Mouse (Mus musculus) MEL (cell line): ENCODE results near the gene Tex44. TPM values are rescaled to one million over a fixed set of nuclear protein-coding genes. Genes with fewer than 3 reads are reported as not detected.

Experiments used
- DNase-seq: peaks from one replicate; pipeline ENCODE4 v3.0.0; 2011; ENCODE audit warnings: low read depth, low spot score
- H3K27ac ChIP-seq: 2 replicates; pipeline ENCODE4 v1.5.1; 2012; ENCODE audit warnings: low read depth, mild to moderate bottlenecking, control low read depth, low read length, moderate library complexity; ENCODE audit not compliant: control insufficient read depth
- H3K27me3 ChIP-seq, 2 experiments: fragments of 150-350 bp in 1 of 2; sonication (generic) in 1 of 2; 2 replicates each; pipeline ENCODE4 v1.6.1; 2012; ENCODE audit warnings: low read length in 2 of 2, mild to moderate bottlenecking in 2 of 2, improper control_type of control experiment in 1 of 2, moderate library complexity in 1 of 2; ENCODE audit not compliant: insufficient read depth in 2 of 2, control insufficient read depth in 1 of 2
- H3K36me3 ChIP-seq, 2 experiments: 2 replicates each; pipeline ENCODE4 v1.6.1; 2012 to 2014; ENCODE audit warnings: low read length in 2 of 2, improper control_type of control experiment in 1 of 2, inconsistent platforms in 1 of 2, mild to moderate bottlenecking in 1 of 2; ENCODE audit not compliant: insufficient read depth in 2 of 2, control insufficient read depth in 1 of 2
- H3K4me1 ChIP-seq, 2 experiments: fragments of 150-350 bp in 1 of 2; sonication (generic) in 1 of 2; 2 replicates each; pipeline ENCODE4 v1.6.1; 2012; ENCODE audit warnings: low read length in 2 of 2, improper control_type of control experiment in 1 of 2, mild to moderate bottlenecking in 1 of 2; ENCODE audit not compliant: insufficient read depth in 2 of 2, control insufficient read depth in 1 of 2
- H3K4me3 ChIP-seq, 2 experiments: fragments of 150-350 bp in 1 of 2; sonication (generic) in 1 of 2; 2 replicates each; pipeline ENCODE4 v1.5.1; 2012; ENCODE audit warnings: low read depth in 2 of 2, low read length in 2 of 2, mild to moderate bottlenecking in 2 of 2, moderate library complexity in 2 of 2, control low read depth in 1 of 2, improper control_type of control experiment in 1 of 2; ENCODE audit not compliant: control insufficient read depth in 1 of 2, insufficient read depth in 1 of 2
- H3K79me2 ChIP-seq: 2 replicates; pipeline ENCODE4 v1.6.1; 2012; ENCODE audit warnings: mild to moderate bottlenecking, low read length, moderate library complexity; ENCODE audit not compliant: control insufficient read depth, poor library complexity, insufficient read depth
- H3K9ac ChIP-seq: 2 replicates; pipeline ENCODE4 v1.6.1; 2012; ENCODE audit warnings: low read depth, mild to moderate bottlenecking, control low read depth, low read length, moderate library complexity; ENCODE audit not compliant: control insufficient read depth, poor library complexity, severe bottlenecking
- H3K9me3 ChIP-seq: fragments of 150-350 bp; sonication (generic); replicated peaks from 2 replicates; pipeline ENCODE4 v1.6.1; 2012; ENCODE audit warnings: mild to moderate bottlenecking, low read length, improper control_type of control experiment, moderate library complexity; ENCODE audit not compliant: insufficient read depth
- BHLHE40 ChIP-seq: IDR thresholded peaks from 2 replicates; pipeline ENCODE4 v1.6.1; 2012; ENCODE audit warnings: low read depth, mild to moderate bottlenecking, inconsistent platforms, low read length, improper control_type of control experiment, borderline replicate concordance
- CHD1 ChIP-seq: IDR thresholded peaks from 2 replicates; pipeline ENCODE4 v1.6.1; 2012; ENCODE audit warnings: low read depth, mild to moderate bottlenecking, inconsistent platforms, low read length, improper control_type of control experiment
- CHD2 ChIP-seq: IDR thresholded peaks from 2 replicates; pipeline ENCODE4 v1.6.1; 2011; ENCODE audit warnings: low read length, improper control_type of control experiment
- CTCF ChIP-seq, 3 experiments: IDR thresholded peaks in 2 of 3; conservative IDR thresholded peaks in 1 of 3; 2 replicates each; pipeline ENCODE4 v1.5.1; 2011 to 2012; ENCODE audit warnings: low read length in 3 of 3, low read depth in 2 of 3, mild to moderate bottlenecking in 2 of 3, improper control_type of control experiment in 1 of 3, inconsistent platforms in 1 of 3, mixed read lengths in 1 of 3, moderate library complexity in 1 of 3; ENCODE audit not compliant: control insufficient read depth in 1 of 3, insufficient read depth in 1 of 3, poor library complexity in 1 of 3, severe bottlenecking in 1 of 3
- ELF1 ChIP-seq: IDR thresholded peaks from 2 replicates; pipeline ENCODE4 v1.6.1; 2014; ENCODE audit warnings: low read depth, mild to moderate bottlenecking, inconsistent platforms, low read length, improper control_type of control experiment, moderate library complexity
- ETS1 ChIP-seq: IDR thresholded peaks from 2 replicates; pipeline ENCODE4 v1.6.1; 2012; ENCODE audit warnings: low read depth, mild to moderate bottlenecking, inconsistent platforms, low read length, improper control_type of control experiment, moderate library complexity
- GABPA ChIP-seq: IDR thresholded peaks from 2 replicates; pipeline ENCODE4 v1.6.1; 2012; ENCODE audit warnings: low read depth, mild to moderate bottlenecking, inconsistent platforms, low read length, improper control_type of control experiment, moderate library complexity
- GATA1 ChIP-seq: IDR thresholded peaks from 2 replicates; pipeline ENCODE4 v1.6.1; 2011; ENCODE audit warnings: low read depth, low read length, improper control_type of control experiment
- HCFC1 ChIP-seq: IDR thresholded peaks from 2 replicates; pipeline ENCODE4 v1.6.1; 2012; ENCODE audit warnings: low read depth, mild to moderate bottlenecking, inconsistent platforms, low read length, improper control_type of control experiment, moderate library complexity
- JUND ChIP-seq: IDR thresholded peaks from 2 replicates; pipeline ENCODE4 v1.6.1; 2011; ENCODE audit warnings: low read depth, mild to moderate bottlenecking, improper control_type of control experiment, low read length
- MAZ ChIP-seq: IDR thresholded peaks from 2 replicates; pipeline ENCODE4 v1.6.1; 2012; ENCODE audit warnings: low read depth, mild to moderate bottlenecking, inconsistent platforms, low read length, improper control_type of control experiment
- MEF2A ChIP-seq: IDR thresholded peaks from 2 replicates; pipeline ENCODE4 v1.6.1; 2014; ENCODE audit warnings: low read depth, mild to moderate bottlenecking, inconsistent platforms, low read length, improper control_type of control experiment; ENCODE audit not compliant: poor library complexity, insufficient replicate concordance, severe bottlenecking; ENCODE audit errors: extremely low read depth
- MXI1 ChIP-seq: IDR thresholded peaks from 2 replicates; pipeline ENCODE4 v1.6.1; 2011; ENCODE audit warnings: mild to moderate bottlenecking, low read depth, low read length, improper control_type of control experiment
- MYB ChIP-seq: IDR thresholded peaks from 2 replicates; pipeline ENCODE4 v1.6.1; 2011; ENCODE audit warnings: mild to moderate bottlenecking, low read depth, low read length, improper control_type of control experiment
- MYC ChIP-seq: IDR thresholded peaks from 2 replicates; pipeline ENCODE4 v1.6.1; 2011; ENCODE audit warnings: low read depth, mild to moderate bottlenecking, low read length, improper control_type of control experiment, moderate library complexity
- NELFE ChIP-seq: IDR thresholded peaks from 2 replicates; pipeline ENCODE4 v1.6.1; 2011; ENCODE audit warnings: low read depth, low read length, improper control_type of control experiment
- POLR2A ChIP-seq, 2 experiments: IDR thresholded peaks; 2 replicates each; pipeline ENCODE4 v1.6.1; 2011 to 2012; ENCODE audit warnings: low read length in 2 of 2, mild to moderate bottlenecking in 2 of 2, control low read depth in 1 of 2, improper control_type of control experiment in 1 of 2, low read depth in 1 of 2, moderate library complexity in 1 of 2; ENCODE audit not compliant: control insufficient read depth in 1 of 2, insufficient read depth in 1 of 2, poor library complexity in 1 of 2
- POLR2AphosphoS2 ChIP-seq: IDR thresholded peaks from 2 replicates; pipeline ENCODE4 v1.6.1; 2011; ENCODE audit warnings: low read length, improper control_type of control experiment
- POLR2AphosphoS5 ChIP-seq: IDR thresholded peaks from 2 replicates; pipeline ENCODE4 v1.6.1; 2012; ENCODE audit warnings: low read depth, borderline replicate concordance, mild to moderate bottlenecking, inconsistent platforms, low read length, moderate library complexity, mixed read lengths
- RAD21 ChIP-seq: IDR thresholded peaks from 2 replicates; pipeline ENCODE4 v1.6.1; 2011; ENCODE audit warnings: mild to moderate bottlenecking, low read depth, low read length, improper control_type of control experiment
- RCOR1 ChIP-seq: IDR thresholded peaks from 2 replicates; pipeline ENCODE4 v1.6.1; 2012; ENCODE audit warnings: low read depth, mild to moderate bottlenecking, inconsistent platforms, low read length, improper control_type of control experiment
- SIN3A ChIP-seq: IDR thresholded peaks from 2 replicates; pipeline ENCODE4 v1.6.1; 2012; ENCODE audit warnings: low read length, improper control_type of control experiment, inconsistent platforms
- SMC3 ChIP-seq: IDR thresholded peaks from 2 replicates; pipeline ENCODE4 v1.6.1; 2011; ENCODE audit warnings: low read depth, low read length, improper control_type of control experiment
- TAL1 ChIP-seq: IDR thresholded peaks from 2 replicates; pipeline ENCODE4 v1.6.1; 2012; ENCODE audit warnings: mild to moderate bottlenecking, inconsistent platforms, low read length, moderate library complexity, mixed read lengths
- TBP ChIP-seq: IDR thresholded peaks from 2 replicates; pipeline ENCODE4 v1.8.0; 2011; ENCODE audit warnings: low read depth, low read length, improper control_type of control experiment
- UBTF ChIP-seq: IDR thresholded peaks from 2 replicates; pipeline ENCODE4 v1.6.1; 2012; ENCODE audit warnings: low read depth, mild to moderate bottlenecking, inconsistent platforms, low read length, improper control_type of control experiment, moderate library complexity, borderline replicate concordance; ENCODE audit not compliant: insufficient read depth
- USF1 ChIP-seq: IDR thresholded peaks from 2 replicates; pipeline ENCODE4 v1.6.1; 2014; ENCODE audit warnings: low read depth, mild to moderate bottlenecking, inconsistent platforms, low read length, improper control_type of control experiment, moderate library complexity
- ZC3H11A ChIP-seq: IDR thresholded peaks from 2 replicates; pipeline ENCODE4 v1.6.1; 2012; ENCODE audit warnings: low read depth, mild to moderate bottlenecking, inconsistent platforms, low read length, improper control_type of control experiment
- ZKSCAN1 ChIP-seq: IDR thresholded peaks from 2 replicates; pipeline ENCODE4 v1.6.1; 2012; ENCODE audit warnings: low read depth, mild to moderate bottlenecking, inconsistent platforms, low read length, improper control_type of control experiment, moderate library complexity
- ZMIZ1 ChIP-seq: IDR thresholded peaks from 2 replicates; pipeline ENCODE4 v1.6.1; 2012; ENCODE audit warnings: low read depth, mild to moderate bottlenecking, inconsistent platforms, low read length, improper control_type of control experiment, moderate library complexity
- polyA plus RNA-seq, 2 experiments: library from polyadenylated mRNA; stranded (reverse) in 1 of 2; unstranded in 1 of 2; fragments of >175 nt in 1 of 2; fragments of >200 nt in 1 of 2; gene quantifications; 2 replicates each; pipeline versions ENCODE4 v1.2.1 to v1.2.4; 2012; ENCODE audit warnings: low replicate concordance in 2 of 2, low read depth in 1 of 2; ENCODE audit not compliant: insufficient read length in 2 of 2, insufficient read depth in 1 of 2, missing spikeins in 1 of 2
- total RNA-seq: library from RNA; depleted of rRNA; stranded (reverse); fragments of 300-350 nt; gene quantifications from 2 replicates; pipeline ENCODE4 v1.2.3, GENCODE M21; 2012

Gene Tex44
- total and polyA plus RNA-seq, 3 experiments, result not detected

DNA sequence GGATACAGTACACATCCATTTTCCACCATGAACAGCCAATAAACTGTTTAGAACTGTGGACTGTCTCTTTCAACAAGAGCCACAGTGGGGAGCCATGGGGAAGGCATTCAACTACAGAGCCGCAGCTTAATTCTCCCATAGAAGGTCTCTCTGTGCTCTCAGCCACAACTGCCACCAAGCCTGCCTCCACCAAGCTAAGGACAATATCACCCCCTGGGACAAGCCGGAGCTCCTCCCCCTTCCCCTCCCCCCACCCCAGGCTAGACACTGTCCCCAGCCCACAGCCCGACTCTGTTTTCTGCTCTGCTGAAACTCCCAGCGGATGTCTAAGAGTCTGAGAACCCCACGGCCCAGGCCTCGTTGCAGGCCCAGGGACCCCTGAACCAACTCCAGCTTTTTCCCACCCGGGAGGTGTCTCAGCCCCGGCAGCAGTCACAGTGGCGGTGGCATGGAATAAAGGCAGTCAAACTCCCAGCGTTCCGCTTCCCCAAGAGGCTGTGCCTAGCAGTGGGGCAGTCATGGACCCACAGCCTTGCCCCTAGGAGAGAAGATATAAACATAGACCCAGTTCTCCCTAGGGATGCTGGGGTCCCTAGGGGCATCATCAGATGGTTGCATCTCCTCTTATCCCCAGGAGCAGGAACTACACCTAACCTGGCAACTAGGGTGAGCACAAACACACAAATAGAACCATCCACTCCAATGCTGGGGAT, 1.1 kb upstream of the Tex44 start:
- TF ChIP-seq MEF2A (no peak), MAZ (no peak), CTCF (IDR thresholded peaks at IDR 0.05 in 2 of 3, conservative IDR thresholded peaks at IDR 0.05 in 1 of 3; ENCODE audit: control insufficient read depth in 1 of 3, insufficient read depth in 1 of 3, low read depth in 2 of 3, low read length in 3 of 3, poor library complexity in 1 of 3, severe bottlenecking in 1 of 3) (no peak), ZMIZ1 (no peak), GATA1 (no peak), SMC3 (no peak), UBTF (no peak), POLR2A (IDR thresholded peaks at IDR 0.05; ENCODE audit: control insufficient read depth in 1 of 2, insufficient read depth in 1 of 2, low read depth in 1 of 2, low read length in 2 of 2, poor library complexity in 1 of 2) (no peak), NELFE (no peak)
- Histone ChIP-seq H3K27me3 (no peaks in the 10 kb centered on the region), H3K9me3 (no peaks in the 10 kb centered on the region), H3K36me3 (no peaks in the 10 kb centered on the region), H3K79me2 (no peaks in the 10 kb centered on the region), H3K27ac (no peak overlapping the region), H3K4me3 (no peak overlapping the region), H3K9ac (no peak overlapping the region), H3K4me1 (no peaks in the 10 kb centered on the region)
- DNase-seq, result no peak

DNA sequence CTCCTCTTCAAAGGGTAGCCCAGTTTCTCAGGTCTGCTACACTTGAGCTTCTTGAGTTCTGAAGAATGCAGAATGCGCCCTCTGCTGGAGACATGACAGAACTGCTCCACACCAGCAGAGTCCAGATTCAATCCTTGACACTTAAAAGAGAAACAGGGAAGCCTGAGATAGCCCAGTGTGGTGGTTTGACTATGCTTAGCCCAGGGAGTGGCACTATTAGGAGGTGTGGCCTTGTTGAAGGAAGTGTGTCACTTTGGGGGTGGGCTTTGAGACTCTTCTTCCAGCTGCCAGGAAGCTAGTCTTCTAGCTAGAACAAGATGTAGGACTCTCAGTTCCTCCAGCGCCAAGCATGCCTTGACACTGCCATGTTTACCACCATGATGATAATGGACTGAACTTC, 3.9 kb downstream of the Tex44 start:
- Histone ChIP-seq H3K27me3 (no peaks in the 10 kb centered on the region), H3K4me3 (no peak overlapping the region), H3K4me1 (peaks cover 4 to 20% of the 10 kb centered on the region in 2 experiments), H3K9me3 (no peaks in the 10 kb centered on the region), H3K79me2 (no peaks in the 10 kb centered on the region; the same call in 1 of the 2 replicates), H3K36me3 (peaks cover 0 to 13% of the 10 kb centered on the region in 2 experiments; a peak in 2 of 4 replicates), H3K9ac (no peak overlapping the region), H3K27ac (no peak overlapping the region)
- peak; percentile 92 for DNase-seq
- peak; percentile 21; the same call in 1 of the 2 replicates for TF ChIP-seq HCFC1
- no peak for TF ChIP-seq CHD2
- TF ChIP-seq TBP, result 0 out of 2 replicates have a peak, but pooled peaks have one; percentile 41
- TF ChIP-seq SMC3, result peak; percentile 79
- no peak for TF ChIP-seq MXI1
- no peak for TF ChIP-seq POLR2AphosphoS2
- no peak for TF ChIP-seq ZKSCAN1
- TF ChIP-seq ZMIZ1, result no peak
- TF ChIP-seq GABPA, result no peak
- peak; percentile 83 for TF ChIP-seq RAD21
- no peak for TF ChIP-seq USF1
- no peak for TF ChIP-seq MYC
- no peak for TF ChIP-seq GATA1
- peak; percentile 23; the same call in 1 of the 2 replicates for TF ChIP-seq SIN3A
- TF ChIP-seq RCOR1, result no peak
- no peak for TF ChIP-seq CHD1
- TF ChIP-seq ZC3H11A, result peak; percentile 81
- no peak for TF ChIP-seq BHLHE40
- TF ChIP-seq TAL1, result no peak
- TF ChIP-seq MYB, result no peak
- no peak for TF ChIP-seq POLR2AphosphoS5
- no peak for TF ChIP-seq ELF1
- TF ChIP-seq MEF2A, result no peak
- TF ChIP-seq JUND, result 0 out of 2 replicates have a peak, but pooled peaks have one; percentile 15
- no peak for TF ChIP-seq UBTF
- TF ChIP-seq CTCF (IDR thresholded peaks at IDR 0.05 in 2 of 3, conservative IDR thresholded peaks at IDR 0.05 in 1 of 3; ENCODE audit: control insufficient read depth in 1 of 3, insufficient read depth in 1 of 3, low read depth in 2 of 3, low read length in 3 of 3, poor library complexity in 1 of 3, severe bottlenecking in 1 of 3), result peak; percentile 85 to 95 (median 91)
- peak; percentile 19; the same call in 1 of the 2 replicates for TF ChIP-seq ETS1
